Comparison of ENCODE assay signal across 24 mouse cellular contexts in the genomic region with DNA sequence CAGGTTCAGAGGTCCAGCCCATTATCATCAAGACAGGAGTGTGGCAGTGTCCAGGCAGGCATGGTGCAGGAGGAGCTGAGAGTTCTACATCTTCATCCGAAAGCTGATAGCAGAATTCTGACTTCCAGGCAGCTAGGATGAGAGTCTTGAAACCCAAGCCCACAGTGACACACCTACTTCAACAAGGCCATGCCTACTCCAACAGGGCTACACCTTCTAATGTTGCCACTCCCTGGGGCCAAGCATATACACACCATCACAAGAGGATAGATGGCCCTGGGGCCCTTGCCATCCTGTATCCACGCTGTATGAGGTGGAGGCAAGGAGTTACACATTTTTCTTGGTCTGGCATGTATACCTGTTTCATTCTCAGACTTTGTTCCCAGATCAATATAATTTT.
DNase-seq lines count a peak whose midpoint lies in the region; ATAC-seq and TF ChIP-seq lines count a peak whose summit lies in the region.
"Had no signal": no experiment of that assay in that cellular context is flagged by ENCODE, and none has a peak within 500 bp of the region (broad histone marks: within the 10 kb centered on the region; RNA-seq: fewer than 3 reads in every experiment).

No protein-coding gene starts in this region.

- H3K4me3 ChIP-seq in lung, embryonic 14.5 days (ENCODE audit: low read depth, low read length): no peak overlapping the region
- no peak overlapping the region for H3K4me3 ChIP-seq in lung, postnatal 0 days (ENCODE audit: low read depth, low read length)
- H3K4me3 ChIP-seq in intestine, embryonic 16.5 days (ENCODE audit: low read length): no peak overlapping the region
- peak overlapping the region; percentile 40 for H3K4me3 ChIP-seq in liver, embryonic 16.5 days (ENCODE audit: low read depth, low read length)
- H3K4me3 ChIP-seq in hindbrain, embryonic 16.5 days (ENCODE audit: low read length): no peak overlapping the region
- H3K4me3 ChIP-seq: forebrain, embryonic 12.5 days; heart, adult 2 months; hindbrain, embryonic 12.5 days; limb, embryonic 12.5 days; lung, embryonic 15.5 days had no signal

- H3K27me3 ChIP-seq in lung, embryonic 14.5 days (ENCODE audit: insufficient read depth, low read length): peaks cover 3% of the 10 kb centered on the region; the same call in 1 of the 2 replicates
- no peaks in the 10 kb centered on the region for H3K27me3 ChIP-seq in lung, postnatal 0 days (replicated peaks; ENCODE audit: insufficient read depth, low read length)
- H3K27me3 ChIP-seq in intestine, embryonic 16.5 days (replicated peaks; ENCODE audit: control insufficient read depth, insufficient read depth, low read length): no peaks in the 10 kb centered on the region
- 0 out of 2 replicates have a peak, but pooled peaks cover 2% of the 10 kb centered on the region for H3K27me3 ChIP-seq in liver, embryonic 16.5 days (ENCODE audit: control insufficient read depth, insufficient read depth, low read depth, low read length)
- no peaks in the 10 kb centered on the region for H3K27me3 ChIP-seq in hindbrain, embryonic 16.5 days (replicated peaks; ENCODE audit: control insufficient read depth, insufficient read depth, low read length)
- H3K27me3 ChIP-seq: Patski had no signal

- TF ChIP-seq EP300 in lung, postnatal 0 days (IDR thresholded peaks at IDR 0.05): no peak

- TF ChIP-seq CTCF in lung, embryonic 14.5 days (IDR thresholded peaks at IDR 0.05; ENCODE audit: low read depth): no peak
- no peak for TF ChIP-seq CTCF in lung, postnatal 0 days (IDR thresholded peaks at IDR 0.05)

- no peak overlapping the region for H3K9ac ChIP-seq in lung, embryonic 14.5 days
- no peak overlapping the region for H3K9ac ChIP-seq in lung, postnatal 0 days (replicated peaks; ENCODE audit: low read depth)
- no peak overlapping the region for H3K9ac ChIP-seq in intestine, embryonic 16.5 days (ENCODE audit: low read depth, low read length)
- peak overlapping the region; percentile 56 for H3K9ac ChIP-seq in liver, embryonic 16.5 days (ENCODE audit: low read depth, low read length)
- H3K9ac ChIP-seq in hindbrain, embryonic 16.5 days (ENCODE audit: low read depth, low read length): no peak overlapping the region
- H3K9ac ChIP-seq: forebrain, embryonic 12.5 days; hindbrain, embryonic 12.5 days; limb, embryonic 12.5 days; lung, embryonic 15.5 days had no signal

- ATAC-seq in lung, embryonic 14.5 days (ENCODE audit: insufficient read depth): peak; percentile 22; the same call in 1 of the 2 replicates
- no peak for ATAC-seq in lung, postnatal 0 days
- ATAC-seq in intestine, embryonic 16.5 days: peak; percentile 69
- peak; percentile 83 for ATAC-seq in liver, embryonic 16.5 days (ENCODE audit: low read depth)
- ATAC-seq in hindbrain, embryonic 16.5 days: no peak
- ATAC-seq: activated CD4-positive, CD25-positive, alpha-beta regulatory T cell, adult 4 months; Patski had no signal

- no peak overlapping the region for H3K27ac ChIP-seq in lung, embryonic 14.5 days (ENCODE audit: low read depth)
- H3K27ac ChIP-seq in lung, postnatal 0 days (ENCODE audit: low read length): no peak overlapping the region
- H3K27ac ChIP-seq in intestine, embryonic 16.5 days (ENCODE audit: low read length): no peak overlapping the region
- H3K27ac ChIP-seq in liver, embryonic 16.5 days (ENCODE audit: low read length): peak overlapping the region; percentile 92
- no peak overlapping the region for H3K27ac ChIP-seq in hindbrain, embryonic 16.5 days (ENCODE audit: low read depth, low read length)
- H3K27ac ChIP-seq: forebrain, embryonic 12.5 days; heart, adult 2 months; hindbrain, embryonic 12.5 days; limb, embryonic 12.5 days; lung, embryonic 15.5 days had no signal

- DNase-seq in lung, embryonic 14.5 days: no peak
- DNase-seq in lung, postnatal 0 days (ENCODE audit: low spot score): no peak
- peak; percentile 66 for DNase-seq in c-Kit-negative CD71-positive TER-119-positive erythroid progenitor cells, embryonic 14.5 days (ENCODE audit: low read depth, low spot score)
- DNase-seq in MN1 (ENCODE audit: low spot score): no peak
- DNase-seq in gastrocnemius, postnatal 4 days (ENCODE audit: low spot score in 2 of 2): no peak
- DNase-seq: adrenal gland, postnatal 10 days; cerebellum, adult 11-12 months; cerebellum, postnatal 14 days; embryo, embryonic 11 days; heart, adult 2 months; kidney, adult 11 months; midbrain, embryonic 14.5 days; right cerebral cortex, postnatal 25 days; thymus, adult 18-20 months; thymus, postnatal 4 days had no signal

- no peak overlapping the region for H3K4me2 ChIP-seq in lung, embryonic 14.5 days
- H3K4me2 ChIP-seq in lung, postnatal 0 days (replicated peaks; ENCODE audit: low read depth, low read length): no peak overlapping the region
- H3K4me2 ChIP-seq in intestine, embryonic 16.5 days (ENCODE audit: low read depth, low read length): no peak overlapping the region
- H3K4me2 ChIP-seq in liver, embryonic 16.5 days (ENCODE audit: low read depth, low read length): peak overlapping the region; percentile 65
- H3K4me2 ChIP-seq in hindbrain, embryonic 16.5 days (ENCODE audit: low read length): no peak overlapping the region
- H3K4me2 ChIP-seq: forebrain, embryonic 12.5 days; hindbrain, embryonic 12.5 days; limb, embryonic 12.5 days; lung, embryonic 15.5 days had no signal

- H3K4me1 ChIP-seq in lung, embryonic 14.5 days (ENCODE audit: insufficient read depth): no peaks in the 10 kb centered on the region
- H3K4me1 ChIP-seq in lung, postnatal 0 days (ENCODE audit: insufficient read depth, low read depth, low read length): no peaks in the 10 kb centered on the region; the same call in 1 of the 2 replicates
- H3K4me1 ChIP-seq in intestine, embryonic 16.5 days (ENCODE audit: control insufficient read depth, insufficient read depth, low read length): no peaks in the 10 kb centered on the region
- peaks cover 36% of the 10 kb centered on the region for H3K4me1 ChIP-seq in liver, embryonic 16.5 days (ENCODE audit: control insufficient read depth, low read depth, low read length)
- no peaks in the 10 kb centered on the region for H3K4me1 ChIP-seq in hindbrain, embryonic 16.5 days (ENCODE audit: control insufficient read depth, insufficient read depth, low read depth, low read length)
- H3K4me1 ChIP-seq: hindbrain, embryonic 12.5 days had no signal

- H3K9me3 ChIP-seq in lung, embryonic 14.5 days (ENCODE audit: low read depth, low read length): no peaks in the 10 kb centered on the region
- no peaks in the 10 kb centered on the region for H3K9me3 ChIP-seq in lung, postnatal 0 days (ENCODE audit: low read length)
- no peaks in the 10 kb centered on the region for H3K9me3 ChIP-seq in intestine, embryonic 16.5 days (ENCODE audit: control insufficient read depth, low read length)
- H3K9me3 ChIP-seq in liver, embryonic 16.5 days (replicated peaks; ENCODE audit: control insufficient read depth, low read length): no peaks in the 10 kb centered on the region
- H3K9me3 ChIP-seq in hindbrain, embryonic 16.5 days (ENCODE audit: control insufficient read depth, low read length): no peaks in the 10 kb centered on the region
- H3K9me3 ChIP-seq: forebrain, embryonic 12.5 days; hindbrain, embryonic 12.5 days; limb, embryonic 12.5 days; lung, embryonic 15.5 days had no signal

- 89% methylated on average over 2 of the region's 2 CpGs for WGBS in lung, embryonic 14.5 days
- WGBS in lung, postnatal 0 days: 74% methylated on average over 2 of the region's 2 CpGs
- 90% methylated on average over 2 of the region's 2 CpGs for WGBS in intestine, embryonic 16.5 days
- 46% methylated on average over 2 of the region's 2 CpGs for WGBS in liver, embryonic 16.5 days (ENCODE audit: insufficient replicate concordance)
- WGBS in hindbrain, embryonic 16.5 days: 94% methylated on average over 2 of the region's 2 CpGs

- no peaks in the 10 kb centered on the region for H3K36me3 ChIP-seq in lung, embryonic 14.5 days (ENCODE audit: insufficient read depth)
- H3K36me3 ChIP-seq in lung, postnatal 0 days (ENCODE audit: insufficient read depth, low read length): no peaks in the 10 kb centered on the region
- no peaks in the 10 kb centered on the region for H3K36me3 ChIP-seq in intestine, embryonic 16.5 days (ENCODE audit: control insufficient read depth, insufficient read depth, low read length)
- H3K36me3 ChIP-seq in liver, embryonic 16.5 days (ENCODE audit: control insufficient read depth, insufficient read depth): no peaks in the 10 kb centered on the region
- H3K36me3 ChIP-seq in hindbrain, embryonic 16.5 days (ENCODE audit: control insufficient read depth, insufficient read depth, low read length): no peaks in the 10 kb centered on the region
- H3K36me3 ChIP-seq: forebrain, embryonic 12.5 days; hindbrain, embryonic 12.5 days; limb, embryonic 12.5 days; lung, embryonic 15.5 days had no signal

Comparison
In these comparisons a context has a peak if more than half of its experiments do, and no peak if none do; other contexts are left out.
1. ATAC-seq: peak in lung, embryonic 14.5 days (single experiment), intestine, embryonic 16.5 days (single experiment) and liver, embryonic 16.5 days (single experiment); none in lung, postnatal 0 days (single experiment) and hindbrain, embryonic 16.5 days (single experiment).